Mouse (Mus musculus): ENCODE results near the gene Hoxd12. TPM values are rescaled to one million over a fixed set of nuclear protein-coding genes. Genes with fewer than 3 reads are reported as not detected.
A peak's percentile ranks its signal among the peaks of the same experiment; 100 is the strongest.

Hoxd12 gene
- polyA plus RNA-seq, 2 experiments, result 0.10 TPM; not detected in 1

- H3K4me3 ChIP-seq (ENCODE audit: insufficient read depth in 1 of 2, low read depth in 2 of 2, low read length in 2 of 2), result no peak overlapping the region
- no peaks in the 10 kb centered on the region for H3K36me3 ChIP-seq (replicated peaks; ENCODE audit: control insufficient read depth, insufficient read depth, low read depth)
Measured at GRCm38 (mm10) chr2:74703317-74703716, 28.5 kb downstream of the Hoxd12 start.

GRCm38 (mm10) chr2:74703720-74704392 lies 29.0 kb downstream of the Hoxd12 start:
- DNase-seq (ENCODE audit: low read depth in 3 of 3, low spot score in 3 of 3), result no peak
- Histone ChIP-seq H3K27ac (no peak overlapping the region), H3K4me1 (replicated peaks; ENCODE audit: control insufficient read depth in 2 of 2, insufficient read depth in 2 of 2, low read length in 1 of 2) (no peaks in the 10 kb centered on the region), H3K9ac (replicated peaks) (no peak overlapping the region), H3K4me2 (ENCODE audit: low read depth) (no peak overlapping the region), H3K9me3 (ENCODE audit: control insufficient read depth, low read length) (no peaks in the 10 kb centered on the region), H3K4me3 (ENCODE audit: insufficient read depth in 1 of 2, low read depth in 2 of 2, low read length in 2 of 2) (no peak overlapping the region), H3K27me3 (ENCODE audit: control insufficient read depth, insufficient read depth, low read length) (peaks cover 96% of the 10 kb centered on the region), H3K36me3 (replicated peaks; ENCODE audit: control insufficient read depth, insufficient read depth, low read depth) (no peaks in the 10 kb centered on the region)
- no peak for ATAC-seq (ENCODE audit: insufficient read depth)
- TF ChIP-seq CTCF (IDR thresholded peaks at IDR 0.05; ENCODE audit: low read depth) (no peak), EP300 (IDR thresholded peaks at IDR 0.05; ENCODE audit: low read depth) (no peak)
- WGBS (ENCODE audit: insufficient replicate concordance), result 3% methylated on average over 26 of the region's 26 CpGs

More at GRCm38 (mm10) chr2:74703317-74703716, 28.5 kb downstream of the Hoxd12 start:
- Histone ChIP-seq H3K9me3 (ENCODE audit: control insufficient read depth, low read length) (no peaks in the 10 kb centered on the region), H3K27me3 (ENCODE audit: control insufficient read depth, insufficient read depth, low read length) (peaks cover 96% of the 10 kb centered on the region), H3K4me2 (ENCODE audit: low read depth) (no peak overlapping the region), H3K27ac (no peak overlapping the region), H3K4me1 (replicated peaks; ENCODE audit: control insufficient read depth in 2 of 2, insufficient read depth in 2 of 2, low read length in 1 of 2) (no peaks in the 10 kb centered on the region), H3K9ac (replicated peaks) (no peak overlapping the region)
- no peak for DNase-seq (ENCODE audit: low read depth in 3 of 3, low spot score in 3 of 3)
- ATAC-seq (ENCODE audit: insufficient read depth), result no peak
- no peak for TF ChIP-seq EP300 (IDR thresholded peaks at IDR 0.05; ENCODE audit: low read depth)
- TF ChIP-seq CTCF (IDR thresholded peaks at IDR 0.05; ENCODE audit: low read depth), result no peak
- 15% methylated on average over 10 of the region's 10 CpGs for WGBS (ENCODE audit: insufficient replicate concordance)

DNA sequence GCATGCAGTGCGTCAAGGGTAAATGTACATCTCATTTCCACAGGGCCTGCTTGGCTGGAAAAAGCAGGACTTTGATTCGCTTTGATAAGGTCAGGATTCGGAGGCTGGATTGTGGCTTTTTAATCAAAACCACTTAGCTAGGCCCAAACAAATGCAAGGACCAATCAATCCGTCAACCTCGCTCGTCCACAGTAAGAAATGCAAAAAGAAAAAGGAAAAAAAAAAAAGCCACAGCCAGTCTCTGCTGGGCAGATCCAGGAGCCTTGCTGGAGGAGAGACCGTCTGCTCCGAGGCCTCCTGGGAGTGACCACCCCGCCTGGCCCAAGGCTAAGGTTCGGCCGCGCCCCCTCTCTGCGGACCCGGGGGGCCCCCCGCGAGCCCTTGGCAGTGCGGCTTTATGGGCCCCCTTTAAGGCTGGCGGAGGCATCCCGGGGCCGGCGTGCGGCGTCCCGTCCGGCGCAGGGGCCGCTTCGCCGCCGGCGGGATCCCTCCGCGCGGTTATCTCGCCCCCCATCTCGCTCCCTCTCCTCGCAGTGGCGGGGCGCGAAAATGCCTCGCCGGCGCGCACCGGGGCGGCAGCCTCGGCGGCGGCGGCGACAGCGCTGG lies 29.7 kb downstream of the Hoxd12 start, which contains the start of gene Hoxd8:
Gene Hoxd8, plus strand, starts transcription at position 223 of the 606 bp plus-strand sequence.
- H3K4me2 ChIP-seq (ENCODE audit: low read depth), result peak within 1 kb of the TSS; percentile 47
- H3K9me3 ChIP-seq (ENCODE audit: control insufficient read depth, low read length), result no peaks in the 10 kb centered on the region
- H3K9ac ChIP-seq (replicated peaks), result no peak within 1 kb of the TSS
- ATAC-seq (ENCODE audit: insufficient read depth), result no peak
- no peaks in the 10 kb centered on the region for H3K36me3 ChIP-seq (replicated peaks; ENCODE audit: control insufficient read depth, insufficient read depth, low read depth)
- WGBS (ENCODE audit: insufficient replicate concordance), result under 1% methylated on average over 44 of the region's 52 CpGs
- H3K27ac ChIP-seq, result no peak within 1 kb of the TSS
- TF ChIP-seq CTCF (IDR thresholded peaks at IDR 0.05; ENCODE audit: low read depth) (no peak), EP300 (IDR thresholded peaks at IDR 0.05; ENCODE audit: low read depth) (no peak)
- peaks cover 96% of the 10 kb centered on the region for H3K27me3 ChIP-seq (ENCODE audit: control insufficient read depth, insufficient read depth, low read length)
- H3K4me3 ChIP-seq (ENCODE audit: insufficient read depth in 1 of 2, low read depth in 2 of 2, low read length in 2 of 2), result peak within 1 kb of the TSS in 1 of 2 experiments; percentile 11; a peak in 2 of 4 replicates
- H3K4me1 ChIP-seq (replicated peaks; ENCODE audit: control insufficient read depth in 2 of 2, insufficient read depth in 2 of 2, low read length in 1 of 2), result no peaks in the 10 kb centered on the region
- DNase-seq (ENCODE audit: low read depth in 3 of 3, low spot score in 3 of 3), result no peak

DNA sequence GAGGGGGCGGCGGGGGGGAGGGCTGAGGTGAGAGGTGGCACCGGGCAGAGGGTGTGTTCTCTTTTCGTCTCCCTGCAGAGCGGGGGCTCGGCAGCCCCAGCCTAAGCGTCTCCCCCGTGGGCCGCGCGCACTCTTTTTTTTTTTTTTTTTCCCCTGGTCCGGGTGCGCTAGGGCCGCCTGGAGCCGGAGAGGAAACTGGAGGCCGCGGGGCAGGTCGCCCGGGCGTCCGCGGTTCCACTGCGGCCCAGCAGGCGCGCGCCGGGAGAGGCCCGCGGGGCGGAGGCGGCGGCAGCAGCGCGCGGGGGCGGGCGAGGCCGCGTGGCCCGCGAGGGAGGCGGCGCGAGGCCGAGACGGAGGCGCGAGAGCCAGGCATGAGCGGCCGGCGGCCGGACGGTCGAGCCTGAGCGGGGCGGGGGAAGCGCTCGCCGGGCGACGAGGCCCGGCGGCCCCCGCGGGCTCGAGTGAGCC lies 30.2 kb downstream of the Hoxd12 start:
- Histone ChIP-seq H3K4me3 (ENCODE audit: insufficient read depth in 1 of 2, low read depth in 2 of 2, low read length in 2 of 2) (peak overlapping the region in 1 of 2 experiments; percentile 11; a peak in 2 of 4 replicates), H3K9ac (replicated peaks) (no peak overlapping the region), H3K36me3 (replicated peaks; ENCODE audit: control insufficient read depth, insufficient read depth, low read depth) (no peaks in the 10 kb centered on the region), H3K4me2 (ENCODE audit: low read depth) (peak overlapping the region; percentile 47), H3K4me1 (replicated peaks; ENCODE audit: control insufficient read depth in 2 of 2, insufficient read depth in 2 of 2, low read length in 1 of 2) (no peaks in the 10 kb centered on the region), H3K27ac (no peak overlapping the region), H3K9me3 (ENCODE audit: control insufficient read depth, low read length) (no peaks in the 10 kb centered on the region), H3K27me3 (ENCODE audit: control insufficient read depth, insufficient read depth, low read length) (peaks cover 96% of the 10 kb centered on the region)
- DNase-seq (ENCODE audit: low read depth in 3 of 3, low spot score in 3 of 3) (no peak), ATAC-seq (ENCODE audit: insufficient read depth) (no peak)
- TF ChIP-seq EP300 (IDR thresholded peaks at IDR 0.05; ENCODE audit: low read depth) (no peak), CTCF (IDR thresholded peaks at IDR 0.05; ENCODE audit: low read depth) (no peak)
- under 1% methylated on average over 45 of the region's 66 CpGs for WGBS (ENCODE audit: insufficient replicate concordance)

- Histone ChIP-seq H3K9me3 (ENCODE audit: control insufficient read depth, low read length) (no peaks in the 10 kb centered on the region), H3K27me3 (ENCODE audit: control insufficient read depth, insufficient read depth, low read length) (peaks cover 96% of the 10 kb centered on the region), H3K4me1 (replicated peaks; ENCODE audit: control insufficient read depth in 2 of 2, insufficient read depth in 2 of 2, low read length in 1 of 2) (no peaks in the 10 kb centered on the region), H3K9ac (replicated peaks) (no peak overlapping the region), H3K36me3 (replicated peaks; ENCODE audit: control insufficient read depth, insufficient read depth, low read depth) (no peaks in the 10 kb centered on the region), H3K27ac (no peak overlapping the region), H3K4me2 (ENCODE audit: low read depth) (peak overlapping the region; percentile 47), H3K4me3 (ENCODE audit: insufficient read depth in 1 of 2, low read depth in 2 of 2, low read length in 2 of 2) (peak overlapping the region in 1 of 2 experiments; percentile 11; a peak in 2 of 4 replicates)
- TF ChIP-seq EP300 (IDR thresholded peaks at IDR 0.05; ENCODE audit: low read depth) (no peak), CTCF (IDR thresholded peaks at IDR 0.05; ENCODE audit: low read depth) (no peak)
- DNase-seq (ENCODE audit: low read depth in 3 of 3, low spot score in 3 of 3) (no peak), ATAC-seq (ENCODE audit: insufficient read depth) (no peak)
- WGBS (ENCODE audit: insufficient replicate concordance), result under 1% methylated on average over 61 of the region's 85 CpGs
Measured at GRCm38 (mm10) chr2:74705467-74706089, 30.8 kb downstream of the Hoxd12 start.
